Mouse (Mus musculus) G1E (cell line): ENCODE results near the gene Pltp.
"Not testable (repeated sequence)": the region's sequence is repeated elsewhere in the genome, so short reads cannot be mapped to it uniquely, and the experiment has no call there.

ENCODE experiments used
- CTCF ChIP-seq: IDR thresholded peaks from 2 replicates; pipeline ENCODE4 v1.5.1; 2012; ENCODE audit warnings: low read depth, low read length, inconsistent platforms, mixed read lengths
- GATA1 ChIP-seq: IDR thresholded peaks from 2 replicates; pipeline ENCODE4 v1.6.1; 2012; ENCODE audit warnings: borderline replicate concordance, low read length, inconsistent platforms, mixed read lengths
- GATA2 ChIP-seq: IDR thresholded peaks from 2 replicates; pipeline ENCODE4 v1.6.1; 2012; ENCODE audit warnings: low read depth, low read length, inconsistent platforms, borderline replicate concordance
- POLR2AphosphoS5 ChIP-seq: IDR thresholded peaks from 2 replicates; pipeline ENCODE4 v1.6.1; 2012; ENCODE audit warnings: low read depth, low read length, inconsistent platforms; ENCODE audit not compliant: insufficient replicate concordance
- TAL1 ChIP-seq: conservative IDR thresholded peaks from 2 replicates; pipeline ENCODE4 v1.6.1; 2012; ENCODE audit warnings: low read depth, low read length, inconsistent platforms, mixed read lengths

GRCm38 (mm10) chr2:164798554-164798953 lies 59.0 kb downstream of the Pltp start:
- not testable (repeated sequence) for TF ChIP-seq CTCF, GATA1, TAL1, POLR2AphosphoS5, GATA2
